ENCODE assay signal across 8 mouse cellular contexts in genomic region chr7:66060066-66060956, GRCm38 (mm10). TPM values are rescaled to one million over a fixed set of nuclear protein-coding genes. Genes with fewer than 3 reads are reported as not detected.
DNase-seq lines count a peak whose midpoint lies in the region; ATAC-seq and TF ChIP-seq lines count a peak whose summit lies in the region.

No protein-coding gene starts in this region.

- no peaks in the 10 kb centered on the region for H3K9me3 ChIP-seq in forebrain, postnatal 0 days (ENCODE audit: low read length)
- no peaks in the 10 kb centered on the region for H3K9me3 ChIP-seq in lung, embryonic 15.5 days

- H3K4me3 ChIP-seq in cerebellum, adult 2 months (replicated peaks; ENCODE audit: insufficient read depth, low read depth, low read length), result peak overlapping the region; percentile 80
- H3K4me3 ChIP-seq in forebrain, postnatal 0 days (ENCODE audit: low read depth, low read length), result peak overlapping the region; percentile 97
- peak overlapping the region; percentile 99 for H3K4me3 ChIP-seq in lung, embryonic 15.5 days
- H3K4me3 ChIP-seq in olfactory bulb, adult 2 months (ENCODE audit: insufficient read depth, low read depth, low read length), result peak overlapping the region; percentile 74

- no peaks in the 10 kb centered on the region for H3K27me3 ChIP-seq in cerebellum, adult 2 months (ENCODE audit: control insufficient read depth, insufficient read depth, low read length)
- H3K27me3 ChIP-seq in forebrain, postnatal 0 days (ENCODE audit: insufficient read depth, low read length), result no peaks in the 10 kb centered on the region
- no peaks in the 10 kb centered on the region for H3K27me3 ChIP-seq in lung, embryonic 15.5 days

- H3K9ac ChIP-seq in forebrain, postnatal 0 days, result peak overlapping the region; percentile 85
- H3K9ac ChIP-seq in lung, embryonic 15.5 days, result peak overlapping the region; percentile 92

- H3K4me2 ChIP-seq in forebrain, postnatal 0 days (ENCODE audit: low read depth), result peak overlapping the region; percentile 72
- peak overlapping the region; percentile 78 for H3K4me2 ChIP-seq in lung, embryonic 15.5 days

- DNase-seq in MEL-GATA-1-ER (ENCODE audit: extremely low read depth, low read depth), result peak; percentile 73
- peak; percentile 87 to 92 for DNase-seq in cerebellum, adult 2 months
- DNase-seq in forebrain, postnatal 0 days, result peak; percentile 92
- DNase-seq in heart, postnatal 4 days, result peak; percentile 91
- DNase-seq in layer of hippocampus, adult 9-10 months (ENCODE audit: low spot score), result peak; percentile 63
- peak; percentile 79 to 81 for DNase-seq in thymus, adult 18-20 months

- TF ChIP-seq POLR2A in cerebellum, adult 2 months (IDR thresholded peaks at IDR 0.05; ENCODE audit: borderline replicate concordance, insufficient read depth, low read length), result peak; percentile 93
- peak; percentile 70 for TF ChIP-seq POLR2A in olfactory bulb, adult 2 months (IDR thresholded peaks at IDR 0.05; ENCODE audit: insufficient read depth, low read depth, low read length)

- TF ChIP-seq CTCF in cerebellum, adult 2 months (IDR thresholded peaks at IDR 0.05; ENCODE audit: borderline replicate concordance, insufficient read depth, low read depth, low read length), result no peak
- peak; percentile 42 for TF ChIP-seq CTCF in forebrain, postnatal 0 days (IDR thresholded peaks at IDR 0.05; ENCODE audit: low read depth)
- no peak for TF ChIP-seq CTCF in olfactory bulb, adult 2 months (IDR thresholded peaks at IDR 0.05; ENCODE audit: insufficient read depth, low read depth, low read length)

- H3K4me1 ChIP-seq in cerebellum, adult 2 months (ENCODE audit: control insufficient read depth, insufficient read depth, low read length), result no peaks in the 10 kb centered on the region
- 0 out of 2 replicates have a peak, but pooled peaks cover 7% of the 10 kb centered on the region for H3K4me1 ChIP-seq in forebrain, postnatal 0 days (ENCODE audit: insufficient read depth)
- H3K4me1 ChIP-seq in lung, embryonic 15.5 days, result peaks cover 12% of the 10 kb centered on the region
- peaks cover 2% of the 10 kb centered on the region; the same call in 1 of the 2 replicates for H3K4me1 ChIP-seq in olfactory bulb, adult 2 months (ENCODE audit: control insufficient read depth, insufficient read depth, low read length)

- under 1% methylated on average over 64 of the region's 64 CpGs for WGBS in cerebellum, adult 2 months
- WGBS in forebrain, postnatal 0 days, result 1% methylated on average over 64 of the region's 64 CpGs
- under 1% methylated on average over 64 of the region's 64 CpGs for WGBS in lung, embryonic 15.5 days
- WGBS in olfactory bulb, adult 2 months, result under 1% methylated on average over 64 of the region's 64 CpGs

- no peak overlapping the region for H3K27ac ChIP-seq in cerebellum, adult 2 months (ENCODE audit: insufficient read depth, low read length)
- H3K27ac ChIP-seq in forebrain, postnatal 0 days (ENCODE audit: low read depth, low read length), result peak overlapping the region; percentile 57
- H3K27ac ChIP-seq in lung, embryonic 15.5 days, result peak overlapping the region; percentile 75
- no peak overlapping the region for H3K27ac ChIP-seq in olfactory bulb, adult 2 months (ENCODE audit: insufficient read depth, low read depth, low read length)

- peak; percentile 98 for ATAC-seq in forebrain, postnatal 0 days
- ATAC-seq in lung, embryonic 15.5 days (ENCODE audit: borderline replicate concordance, extremely low read depth, low FRiP score, low TSS enrichment), result peak; percentile 96

- H3K36me3 ChIP-seq in forebrain, postnatal 0 days (ENCODE audit: insufficient read depth), result peaks cover 18% of the 10 kb centered on the region
- H3K36me3 ChIP-seq in lung, embryonic 15.5 days, result peaks cover 27% of the 10 kb centered on the region

RNA-seq across cellular contexts. Expression of gene Snrpa1, which starts 1.5 kb away (rescaled TPM):
- polyA plus RNA-seq in cerebellum, adult 2 months (2012; rRNA removed), result 43.8 and 45.9 TPM in 2 replicates
- 45.6 and 55.8 TPM in 2 replicates for total RNA-seq in forebrain, postnatal 0 days (2014; rRNA removed)
- 135 TPM in 2 replicates for polyA plus RNA-seq in forebrain, postnatal 0 days (2015; fragmentation: Nextera tagmentation; extraction: Ambion mirVana)
- total RNA-seq in heart, postnatal 4 days (2021), result 10 to 100 TPM; 40.1 to 42.7 TPM
- 177 and 181 TPM in 2 replicates for polyA plus RNA-seq in lung, embryonic 15.5 days (2015; fragmentation: Nextera tagmentation; extraction: Ambion mirVana)
- polyA plus RNA-seq in olfactory bulb, adult 2 months (2012; ENCODE audit: insufficient read depth, insufficient read length, low replicate concordance, missing spikeins), result not detected in 2 replicates

RNA-seq across cellular contexts. Expression of gene Gm45213, which starts 16.9 kb away (rescaled TPM):
- polyA plus RNA-seq in cerebellum, adult 2 months (2012; rRNA removed), result not detected in 2 replicates
- not detected in 2 replicates for total RNA-seq in forebrain, postnatal 0 days (2014; rRNA removed)
- polyA plus RNA-seq in forebrain, postnatal 0 days (2015; fragmentation: Nextera tagmentation; extraction: Ambion mirVana), result not detected in 2 replicates
- total RNA-seq in heart, postnatal 4 days (2021), result not detected
- polyA plus RNA-seq in lung, embryonic 15.5 days (2015; fragmentation: Nextera tagmentation; extraction: Ambion mirVana), result not detected in 2 replicates
- not detected in 2 replicates for polyA plus RNA-seq in olfactory bulb, adult 2 months (2012; ENCODE audit: insufficient read depth, insufficient read length, low replicate concordance, missing spikeins)

RNA-seq across cellular contexts. Expression of gene Selenos, which starts 19.1 kb away (rescaled TPM):
- 113 and 123 TPM in 2 replicates for polyA plus RNA-seq in cerebellum, adult 2 months (2012; rRNA removed)
- total RNA-seq in forebrain, postnatal 0 days (2014; rRNA removed), result 49.7 and 52.2 TPM in 2 replicates
- polyA plus RNA-seq in forebrain, postnatal 0 days (2015; fragmentation: Nextera tagmentation; extraction: Ambion mirVana), result 110 and 117 TPM in 2 replicates
- total RNA-seq in heart, postnatal 4 days (2021), result 10 to 100 TPM; 33.9 to 36.5 TPM
- polyA plus RNA-seq in lung, embryonic 15.5 days (2015; fragmentation: Nextera tagmentation; extraction: Ambion mirVana), result 101 and 105 TPM in 2 replicates
- not detected in 2 replicates for polyA plus RNA-seq in olfactory bulb, adult 2 months (2012; ENCODE audit: insufficient read depth, insufficient read length, low replicate concordance, missing spikeins)

RNA-seq across cellular contexts. Expression of gene Chsy1, which starts 49.0 kb away (rescaled TPM):
- 6.1 and 6.8 TPM in 2 replicates for polyA plus RNA-seq in cerebellum, adult 2 months (2012; rRNA removed)
- total RNA-seq in forebrain, postnatal 0 days (2014; rRNA removed), result 39.8 and 49.9 TPM in 2 replicates
- 8.7 TPM in 2 replicates for polyA plus RNA-seq in forebrain, postnatal 0 days (2015; fragmentation: Nextera tagmentation; extraction: Ambion mirVana)
- total RNA-seq in heart, postnatal 4 days (2021), result 10 to 100 TPM; 51.4 to 52.3 TPM
- 18.2 and 18.5 TPM in 2 replicates for polyA plus RNA-seq in lung, embryonic 15.5 days (2015; fragmentation: Nextera tagmentation; extraction: Ambion mirVana)
- not detected in 2 replicates for polyA plus RNA-seq in olfactory bulb, adult 2 months (2012; ENCODE audit: insufficient read depth, insufficient read length, low replicate concordance, missing spikeins)

Comparison
In these comparisons a context has a peak if more than half of its experiments do, and no peak if none do; other contexts are left out.
1. H3K27ac ChIP-seq: peak in forebrain, postnatal 0 days (single experiment) and lung, embryonic 15.5 days (single experiment); none in cerebellum, adult 2 months (single experiment) and olfactory bulb, adult 2 months (single experiment).
2. RNA of gene Snrpa1, which starts 1.5 kb away (polyA plus RNA-seq): 177 to 181 TPM in lung, embryonic 15.5 days, 135 TPM in forebrain, postnatal 0 days and 43.8 to 45.9 TPM in cerebellum, adult 2 months; not detected in olfactory bulb, adult 2 months; every median in the first group is over 10 times any median in the second.
3. Peak in every context shown above with its lines, with median percentiles within 50 percentile points of each other: DNase-seq and H3K4me3 ChIP-seq.